Mouse (Mus musculus): ENCODE results near the gene Car7. TPM values are rescaled to one million over a fixed set of nuclear protein-coding genes. Genes with fewer than 3 reads are reported as not detected.

The Car7 gene
- polyA plus RNA-seq, 1 experiment, result not detected

DNA sequence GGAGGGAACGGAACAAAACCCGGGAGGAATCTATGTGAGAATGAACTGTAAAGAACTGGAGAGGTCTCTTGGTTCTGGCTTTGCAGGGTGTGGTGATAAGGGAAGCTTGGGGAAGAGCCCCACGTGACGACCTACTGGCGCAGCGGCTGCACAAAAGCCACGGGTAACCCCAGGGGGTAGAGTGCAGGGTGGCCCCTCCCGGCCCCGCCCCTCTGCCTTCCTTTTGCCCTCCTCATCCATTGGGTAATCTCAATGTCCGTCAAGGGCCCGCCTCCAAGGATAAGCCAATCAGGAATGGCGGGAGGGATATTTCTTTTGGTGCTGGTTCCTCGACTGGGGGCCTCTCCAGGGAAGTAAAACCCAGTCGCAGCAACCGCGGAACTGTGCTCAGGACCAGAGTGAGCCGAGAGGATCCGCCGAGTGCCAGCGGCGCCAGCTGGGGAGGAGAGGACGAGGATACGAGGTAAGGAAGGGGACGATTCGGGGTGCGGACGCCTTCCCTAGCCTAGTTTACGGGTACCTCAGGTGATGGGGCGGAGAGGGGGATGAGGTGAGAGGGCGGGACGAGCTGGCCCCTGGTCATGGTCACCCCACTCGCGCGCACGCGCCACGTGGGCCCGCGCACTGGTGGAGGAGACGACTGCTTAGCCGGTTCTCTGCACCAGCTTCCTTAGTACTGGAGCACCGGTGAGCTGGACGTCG, 56.8 kb downstream of the Car7 start, which contains the start of gene Pdp2:
Pdp2 (plus strand) TSS at position 319 of the 702 bp plus-strand sequence.
- Histone ChIP-seq H3K9me3 (ENCODE audit: control insufficient read depth, low read length) (no peaks in the 10 kb centered on the region), H3K4me1 (ENCODE audit: control insufficient read depth) (peaks cover 31% of the 10 kb centered on the region), H3K4me3 (replicated peaks) (peak within 1 kb of the TSS; percentile 84), H3K27me3 (ENCODE audit: control insufficient read depth) (no peaks in the 10 kb centered on the region), H3K36me3 (ENCODE audit: control insufficient read depth) (peaks cover 22% of the 10 kb centered on the region)
- TF ChIP-seq TAL1 (IDR thresholded peaks at IDR 0.05; ENCODE audit: low read length) (no peak), GATA1 (IDR thresholded peaks at IDR 0.05; ENCODE audit: low read length) (no peak)

GRCm38 (mm10) chr8:104591856-104592255, 57.4 kb downstream of the Car7 start:
- H3K4me1 ChIP-seq (ENCODE audit: control insufficient read depth), result peaks cover 33% of the 10 kb centered on the region
- no peaks in the 10 kb centered on the region for H3K9me3 ChIP-seq (ENCODE audit: control insufficient read depth, low read length)
- TF ChIP-seq TAL1 (IDR thresholded peaks at IDR 0.05; ENCODE audit: low read length), result no peak
- peaks cover 25% of the 10 kb centered on the region for H3K36me3 ChIP-seq (ENCODE audit: control insufficient read depth)
- H3K4me3 ChIP-seq (replicated peaks), result peak overlapping the region; percentile 84
- H3K27me3 ChIP-seq (ENCODE audit: control insufficient read depth), result no peaks in the 10 kb centered on the region

DNA sequence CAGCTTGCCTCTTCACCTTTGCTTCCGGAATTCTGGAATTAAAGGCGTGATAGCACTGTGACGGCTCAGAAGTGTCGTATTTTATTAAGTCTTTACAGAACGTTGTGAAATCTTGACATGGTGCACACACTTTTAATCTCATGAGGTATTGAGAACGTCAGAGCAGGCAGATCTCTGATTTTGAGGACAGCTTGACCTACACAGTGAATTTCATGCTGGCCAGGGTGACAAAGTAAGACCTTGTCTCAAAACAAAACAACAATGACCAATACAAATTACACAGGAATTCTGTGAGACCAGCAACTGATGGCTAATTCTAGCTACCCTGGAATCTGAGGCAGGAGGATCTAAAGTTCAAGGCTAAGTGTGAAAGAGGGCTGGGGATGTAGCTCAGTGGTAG, 58.1 kb downstream of the Car7 start:
- Histone ChIP-seq H3K36me3 (ENCODE audit: control insufficient read depth) (peaks cover 25% of the 10 kb centered on the region), H3K4me3 (replicated peaks) (no peak overlapping the region), H3K27me3 (ENCODE audit: control insufficient read depth) (no peaks in the 10 kb centered on the region), H3K4me1 (ENCODE audit: control insufficient read depth) (peaks cover 33% of the 10 kb centered on the region), H3K9me3 (ENCODE audit: control insufficient read depth, low read length) (no peaks in the 10 kb centered on the region)
- TF ChIP-seq TAL1 (IDR thresholded peaks at IDR 0.05; ENCODE audit: low read length), result no peak
- no peak for TF ChIP-seq GATA1 (IDR thresholded peaks at IDR 0.05; ENCODE audit: low read length)

DNA sequence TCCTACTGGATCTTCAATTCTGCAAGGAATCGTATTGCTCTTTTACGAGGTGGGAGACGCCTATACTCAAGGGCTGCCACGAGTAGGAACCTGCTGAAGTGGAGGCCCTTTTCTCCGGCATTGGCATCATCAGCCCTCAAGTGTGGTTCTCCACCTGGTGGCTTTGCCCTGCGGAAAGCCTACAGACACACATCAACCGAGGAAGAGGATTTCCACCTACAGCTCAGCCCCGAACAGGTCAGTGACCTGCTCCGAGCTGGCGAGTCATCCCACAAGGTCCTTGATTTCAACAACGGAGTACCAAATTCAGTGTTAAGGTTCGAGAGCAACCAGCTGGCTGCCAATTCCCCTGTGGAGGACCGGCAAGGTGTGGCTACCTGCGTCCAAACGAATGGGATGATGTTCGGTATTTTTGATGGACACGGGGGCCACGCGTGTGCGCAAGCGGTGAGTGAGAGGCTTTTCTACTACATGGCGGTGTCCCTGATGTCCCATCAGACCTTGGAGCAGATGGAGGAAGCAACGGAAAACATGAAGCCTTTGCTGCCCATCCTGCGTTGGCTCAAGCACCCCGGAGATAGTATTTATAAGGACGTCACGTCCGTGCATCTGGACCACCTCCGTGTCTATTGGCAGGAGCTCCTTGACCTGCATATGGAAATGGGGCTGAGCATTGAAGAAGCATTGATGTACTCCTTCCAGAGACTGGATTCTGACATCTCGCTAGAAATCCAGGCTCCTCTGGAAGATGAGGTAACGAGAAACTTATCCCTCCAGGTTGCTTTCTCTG, 59.2 kb downstream of the Car7 start:
- H3K4me1 ChIP-seq (ENCODE audit: control insufficient read depth), result peaks cover 33% of the 10 kb centered on the region
- peaks cover 27% of the 10 kb centered on the region for H3K36me3 ChIP-seq (ENCODE audit: control insufficient read depth)

GRCm38 (mm10) chr8:104594611-104595362, 60.3 kb downstream of the Car7 start:
- TF ChIP-seq TAL1 (IDR thresholded peaks at IDR 0.05; ENCODE audit: low read length) (no peak; the same call in 2 of the 3 replicates), GATA1 (IDR thresholded peaks at IDR 0.05; ENCODE audit: low read length) (no peak)
- Histone ChIP-seq H3K9me3 (ENCODE audit: control insufficient read depth, low read length) (no peaks in the 10 kb centered on the region), H3K4me1 (ENCODE audit: control insufficient read depth) (peaks cover 33% of the 10 kb centered on the region), H3K36me3 (ENCODE audit: control insufficient read depth) (peaks cover 27% of the 10 kb centered on the region), H3K4me3 (replicated peaks) (no peak overlapping the region), H3K27me3 (ENCODE audit: control insufficient read depth) (no peaks in the 10 kb centered on the region)

More for the DNA sequence above, 59.2 kb downstream of the Car7 start:
- H3K4me3 ChIP-seq (replicated peaks), result no peak overlapping the region
- no peaks in the 10 kb centered on the region for H3K27me3 ChIP-seq (ENCODE audit: control insufficient read depth)
- no peaks in the 10 kb centered on the region for H3K9me3 ChIP-seq (ENCODE audit: control insufficient read depth, low read length)
- TF ChIP-seq GATA1 (IDR thresholded peaks at IDR 0.05; ENCODE audit: low read length) (no peak), TAL1 (IDR thresholded peaks at IDR 0.05; ENCODE audit: low read length) (no peak)

DNA sequence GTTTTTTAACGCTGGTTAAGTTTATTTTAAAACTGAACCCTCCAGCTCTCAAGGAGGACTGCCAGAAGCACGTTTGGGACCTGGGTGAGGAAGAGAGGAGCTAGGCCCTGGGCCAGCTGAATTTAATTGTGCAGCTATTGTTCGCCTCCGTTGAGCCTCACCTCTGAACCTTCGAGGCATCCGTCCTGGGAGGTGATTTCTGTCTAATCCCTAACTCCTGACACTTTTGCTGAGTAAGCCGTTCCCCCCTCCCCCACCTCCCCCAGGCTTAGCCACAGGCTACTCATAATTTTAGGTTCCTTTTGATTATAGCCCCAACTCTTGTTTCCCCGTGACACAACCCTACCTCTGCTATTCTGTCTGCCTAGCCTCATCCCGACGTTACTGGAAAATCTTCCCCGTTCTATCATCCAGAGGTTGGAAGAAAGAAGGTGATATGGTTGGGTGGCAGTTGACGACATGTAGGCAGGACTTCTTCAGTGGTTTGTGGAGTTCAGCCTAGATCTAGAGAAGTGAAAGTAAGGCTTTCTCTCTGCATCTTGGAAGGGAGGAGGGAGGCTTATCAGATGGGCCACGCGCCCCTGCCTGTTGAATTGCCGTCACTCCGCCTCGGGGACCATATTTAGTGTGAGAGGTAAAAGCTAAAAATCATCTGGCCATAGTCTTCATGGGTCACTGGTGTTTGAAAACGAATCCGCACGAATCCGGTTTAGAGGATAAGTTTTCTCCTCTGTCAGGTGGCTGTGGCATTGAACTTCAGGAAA, 61.5 kb downstream of the Car7 start:
- peaks cover 27% of the 10 kb centered on the region for H3K36me3 ChIP-seq (ENCODE audit: control insufficient read depth)
- H3K27me3 ChIP-seq (ENCODE audit: control insufficient read depth), result no peaks in the 10 kb centered on the region; the same call in 1 of the 2 replicates
- no peaks in the 10 kb centered on the region for H3K9me3 ChIP-seq (ENCODE audit: control insufficient read depth, low read length)
- peaks cover 25% of the 10 kb centered on the region for H3K4me1 ChIP-seq (ENCODE audit: control insufficient read depth)
- peak overlapping the region; percentile 12 for H3K4me3 ChIP-seq (replicated peaks)
- TF ChIP-seq GATA1 (IDR thresholded peaks at IDR 0.05; ENCODE audit: low read length) (no peak), TAL1 (IDR thresholded peaks at IDR 0.05; ENCODE audit: low read length) (no peak)

DNA sequence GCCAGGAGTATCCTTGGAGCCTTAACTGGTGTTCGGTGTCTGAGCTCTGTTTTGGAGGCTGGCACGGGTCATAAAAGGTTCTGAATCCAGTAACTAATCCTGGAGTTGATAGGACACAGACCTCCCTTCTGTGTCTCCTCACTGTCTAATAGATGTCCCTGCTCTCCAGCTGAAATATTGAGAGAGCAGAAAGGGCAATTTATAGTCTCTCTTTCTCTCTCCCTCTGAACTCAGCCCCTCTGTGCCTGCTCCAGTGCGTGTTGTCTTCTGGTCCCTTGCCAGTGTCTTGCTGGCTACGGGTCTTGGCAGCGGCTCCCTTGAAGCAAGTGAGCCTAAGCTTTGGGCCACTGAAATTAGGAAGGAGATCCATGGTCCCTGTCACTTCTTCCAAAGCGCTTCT, 63.2 kb downstream of the Car7 start:
- Histone ChIP-seq H3K4me1 (ENCODE audit: control insufficient read depth) (peaks cover 19% of the 10 kb centered on the region), H3K36me3 (ENCODE audit: control insufficient read depth) (peaks cover 27% of the 10 kb centered on the region), H3K4me3 (replicated peaks) (no peak overlapping the region), H3K27me3 (ENCODE audit: control insufficient read depth) (peaks cover 11% of the 10 kb centered on the region), H3K9me3 (ENCODE audit: control insufficient read depth, low read length) (no peaks in the 10 kb centered on the region)
- TF ChIP-seq GATA1 (IDR thresholded peaks at IDR 0.05; ENCODE audit: low read length) (no peak), TAL1 (IDR thresholded peaks at IDR 0.05; ENCODE audit: low read length) (no peak)

GRCm38 (mm10) chr8:104598496-104598895, 64.0 kb downstream of the Car7 start:
- Histone ChIP-seq H3K4me1 (ENCODE audit: control insufficient read depth) (peaks cover 20% of the 10 kb centered on the region), H3K27me3 (ENCODE audit: control insufficient read depth) (peaks cover 11% of the 10 kb centered on the region), H3K36me3 (ENCODE audit: control insufficient read depth) (peaks cover 25% of the 10 kb centered on the region), H3K4me3 (replicated peaks) (no peak overlapping the region), H3K9me3 (ENCODE audit: control insufficient read depth, low read length) (no peaks in the 10 kb centered on the region)
- TF ChIP-seq TAL1 (IDR thresholded peaks at IDR 0.05; ENCODE audit: low read length) (no peak), GATA1 (IDR thresholded peaks at IDR 0.05; ENCODE audit: low read length) (no peak)

Other genes with a start within 250 kb of the Car7 start
- gene Cmtm2a, start 241.5 kb upstream of the Car7 start, polyA plus RNA-seq (2012), result not detected in 2 replicates
- not detected in 2 replicates for gene Gm45711, start 224.6 kb upstream of the Car7 start, polyA plus RNA-seq (2012)
- gene Cmtm1, start 224.5 kb upstream of the Car7 start, polyA plus RNA-seq (2012), result not detected in 2 replicates
- gene Gm11020, start 213.1 kb upstream of the Car7 start, polyA plus RNA-seq (2012), result not detected in 2 replicates
- gene Cmtm2b, start 212.5 kb upstream of the Car7 start, polyA plus RNA-seq (2012), result not detected in 2 replicates
- gene Cmtm3, start 195.3 kb upstream of the Car7 start, polyA plus RNA-seq (2012), result 0.26 and 0.44 TPM in 2 replicates
- 0.01 and 0.02 TPM in 2 replicates for gene Cmtm4, start 138.9 kb upstream of the Car7 start, polyA plus RNA-seq (2012)
- gene Dync1li2, start 91.6 kb upstream of the Car7 start, polyA plus RNA-seq (2012), result 1.1 and 1.4 TPM in 2 replicates
- not detected in 2 replicates for gene Terb1, start 24.8 kb upstream of the Car7 start, polyA plus RNA-seq (2012)
- 0.29 and 0.39 TPM in 2 replicates for gene Nae1, start 52 bp upstream of the Car7 start, polyA plus RNA-seq (2012)
- 0.01 and 0.02 TPM in 2 replicates for gene Pdp2, start 56.8 kb downstream of the Car7 start, polyA plus RNA-seq (2012)
- gene Cdh16, start 89.7 kb downstream of the Car7 start, polyA plus RNA-seq (2012), result 0.08 TPM in 1 of 2 replicates, not detected in the other
- 0.05 and 0.12 TPM in 2 replicates for gene Rrad, start 96.6 kb downstream of the Car7 start, polyA plus RNA-seq (2012)
- 7.5 and 10.3 TPM in 2 replicates for gene Ciao2b, start 107.3 kb downstream of the Car7 start, polyA plus RNA-seq (2012)
- gene Ces2a, start 199.3 kb downstream of the Car7 start, polyA plus RNA-seq (2012), result not detected in 2 replicates